Mouse (Mus musculus) midbrain, embryonic 16.5 days (tissue): ENCODE results near the gene Naga. TPM values are rescaled to one million over a fixed set of nuclear protein-coding genes. Genes with fewer than 3 reads are reported as not detected.
A peak's percentile ranks its signal among the peaks of the same experiment; 100 is the strongest.

Experiments
- ATAC-seq: fragments of 200-750 bp; cut with Nextera tagmentation; 2 replicates; pipeline ENCODE4 v1.8.0; 2017; ENCODE audit warnings: moderate TSS enrichment
- H3K27ac ChIP-seq: fragments of 300-500 bp; sonication (generic); 2 replicates; pipeline ENCODE4 v1.5.1; 2014; ENCODE audit warnings: mild to moderate bottlenecking, low read length, mixed read lengths
- H3K27me3 ChIP-seq: fragments of 300-500 bp; sonication (generic); 2 replicates; pipeline ENCODE4 v1.6.1; 2014; ENCODE audit warnings: low read depth, low read length, mixed read lengths; ENCODE audit not compliant: control insufficient read depth, insufficient read depth
- H3K36me3 ChIP-seq: fragments of 300-500 bp; sonication (generic); 2 replicates; pipeline ENCODE4 v1.6.1; 2014; ENCODE audit warnings: mild to moderate bottlenecking, low read length, moderate library complexity, mixed read lengths; ENCODE audit not compliant: control insufficient read depth, insufficient read depth
- H3K4me1 ChIP-seq: fragments of 300-500 bp; sonication (generic); 2 replicates; pipeline ENCODE4 v1.6.1; 2014; ENCODE audit warnings: mild to moderate bottlenecking, low read length, mixed read lengths; ENCODE audit not compliant: control insufficient read depth, insufficient read depth
- H3K4me2 ChIP-seq: fragments of 300-500 bp; sonication (generic); 2 replicates; pipeline ENCODE4 v1.6.1; 2014; ENCODE audit warnings: mild to moderate bottlenecking, low read length, mixed read lengths
- H3K4me3 ChIP-seq: fragments of 300-500 bp; sonication (generic); 2 replicates; pipeline ENCODE4 v1.5.1; 2014; ENCODE audit warnings: low read depth, mild to moderate bottlenecking, low read length, moderate library complexity, mixed read lengths
- H3K9ac ChIP-seq: fragments of 300-500 bp; sonication (generic); 2 replicates; pipeline ENCODE4 v1.6.1; 2014; ENCODE audit warnings: low read depth, low read length, mixed read lengths
- H3K9me3 ChIP-seq: fragments of 300-500 bp; sonication (generic); replicated peaks from 2 replicates; pipeline ENCODE4 v1.6.1; 2014; ENCODE audit warnings: mild to moderate bottlenecking, low read length, mixed read lengths; ENCODE audit not compliant: control insufficient read depth, poor library complexity, severe bottlenecking
- WGBS: fragments of 180-500 bp; shearing (Covaris S2); extraction: QIAGEN DNeasy Blood & Tissue Kit; methylation state at CpG from one replicate; pipeline ENCODE4 v1.1.7; 2014; 5-methylcytosine and 5-hydroxymethylcytosine counted together
- polyA plus RNA-seq: library from polyadenylated mRNA; unstranded; fragments of >200 nt; fragmentation: Nextera tagmentation; extraction: Ambion mirVana; gene quantifications from 2 replicates; pipeline ENCODE4 v1.2.1, GENCODE M21; 2015

Gene Naga
- polyA plus RNA-seq, 1 experiment from 2014 or later, result 28.0 TPM

DNA sequence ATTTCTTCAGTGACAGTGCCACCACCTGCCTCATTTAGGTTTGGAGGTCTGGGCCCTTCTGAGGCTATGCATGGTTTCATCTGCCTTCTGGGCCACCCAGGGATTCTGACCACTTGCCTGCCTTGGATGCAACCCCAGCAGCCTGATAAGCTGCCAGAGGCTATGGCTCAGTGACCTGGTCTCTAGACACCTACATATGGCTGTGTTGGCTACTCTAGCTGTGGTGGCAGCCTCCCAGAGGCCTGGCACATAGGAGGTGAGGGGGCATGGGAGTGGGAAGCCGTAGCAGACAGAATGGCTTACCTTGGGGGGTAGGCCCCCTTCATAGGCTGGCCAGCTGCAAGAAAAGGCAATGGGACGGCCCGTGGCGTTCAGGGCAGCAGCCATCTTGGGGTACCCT, 3.5 kb downstream of the Naga start:
- Histone ChIP-seq H3K9me3 (no peaks in the 10 kb centered on the region), H3K4me3 (no peak overlapping the region), H3K9ac (no peak overlapping the region), H3K27ac (no peak overlapping the region), H3K4me1 (peaks cover 10% of the 10 kb centered on the region), H3K27me3 (peaks cover under 1% of the 10 kb centered on the region), H3K36me3 (no peaks in the 10 kb centered on the region), H3K4me2 (no peak overlapping the region)
- 94% methylated on average over 4 of the region's 4 CpGs for WGBS
- ATAC-seq, result no peak

DNA sequence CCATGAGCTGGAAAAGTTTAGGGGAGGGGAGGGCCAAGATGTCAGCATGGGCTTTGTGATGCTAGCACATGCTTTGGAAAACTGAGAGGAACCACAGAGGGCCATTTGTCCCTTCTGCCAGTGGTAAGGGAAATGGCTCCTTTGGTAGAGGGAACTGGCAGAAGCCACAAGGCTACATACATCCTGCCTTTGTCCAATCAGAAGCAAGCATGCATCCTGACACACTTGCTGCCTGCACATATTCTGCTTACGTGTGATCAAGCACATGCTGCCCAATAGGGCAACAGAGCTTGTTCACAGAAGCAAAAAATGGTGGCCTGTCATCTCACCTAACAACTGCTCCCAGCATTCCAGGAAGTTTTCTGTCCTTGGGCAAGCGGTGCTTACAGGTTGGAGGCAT, 13.3 kb downstream of the Naga start:
- Histone ChIP-seq H3K27me3 (no peaks in the 10 kb centered on the region), H3K4me1 (no peaks in the 10 kb centered on the region), H3K36me3 (no peaks in the 10 kb centered on the region), H3K9ac (no peak overlapping the region), H3K27ac (no peak overlapping the region), H3K4me3 (no peak overlapping the region), H3K4me2 (no peak overlapping the region), H3K9me3 (no peaks in the 10 kb centered on the region)
- ATAC-seq, result no peak
- 75% methylated on average over 2 of the region's 2 CpGs for WGBS

DNA sequence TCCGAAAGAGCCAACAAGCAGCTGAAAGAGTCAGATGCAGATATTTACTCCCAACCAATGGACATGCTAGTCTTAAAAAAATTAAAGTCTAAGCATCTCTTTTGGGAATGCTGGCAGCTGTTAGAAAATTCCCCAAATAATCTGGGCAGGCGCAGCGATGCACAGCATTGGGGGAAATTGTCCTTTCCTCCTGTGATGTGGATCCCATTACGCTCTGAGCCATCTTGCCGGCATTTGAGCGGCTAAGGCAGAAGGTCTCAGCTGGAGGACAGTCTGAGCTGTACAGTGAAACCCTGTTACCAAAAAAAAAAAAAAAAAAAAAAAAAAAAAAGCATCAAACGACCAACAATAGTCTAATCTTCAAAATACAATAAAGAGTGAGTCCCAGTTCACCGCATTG, 16.5 kb downstream of the Naga start:
- H3K27me3 ChIP-seq, result no peaks in the 10 kb centered on the region
- no peak overlapping the region for H3K4me2 ChIP-seq
- no peak overlapping the region for H3K27ac ChIP-seq
- no peaks in the 10 kb centered on the region for H3K9me3 ChIP-seq
- H3K36me3 ChIP-seq, result no peaks in the 10 kb centered on the region
- no peak for ATAC-seq
- H3K4me1 ChIP-seq, result no peaks in the 10 kb centered on the region
- no peak overlapping the region for H3K4me3 ChIP-seq
- 75% methylated on average over 8 of the region's 8 CpGs for WGBS
- H3K9ac ChIP-seq, result no peak overlapping the region

DNA sequence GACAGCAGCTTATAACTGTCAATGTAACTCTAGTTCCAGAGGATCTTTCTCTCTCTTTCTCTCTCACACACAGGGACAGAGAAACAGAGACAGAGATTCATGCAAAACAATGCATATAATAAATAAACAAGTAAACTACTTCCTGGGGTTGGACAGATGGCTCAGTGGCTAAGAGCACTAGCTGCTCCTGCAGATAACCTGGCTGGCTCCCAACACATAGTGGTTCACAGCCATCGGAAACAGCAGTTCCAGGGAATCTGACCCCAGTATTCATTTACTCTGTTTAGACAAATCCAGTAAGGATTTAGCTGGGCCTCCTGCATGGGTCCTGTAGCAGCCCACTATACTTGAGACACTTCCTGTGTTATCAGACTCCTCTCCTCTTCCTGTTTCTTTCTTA, 19.1 kb downstream of the Naga start:
- no peaks in the 10 kb centered on the region for H3K27me3 ChIP-seq
- no peaks in the 10 kb centered on the region for H3K4me1 ChIP-seq
- no peak for ATAC-seq
- no peak overlapping the region for H3K27ac ChIP-seq
- no peak overlapping the region for H3K4me3 ChIP-seq
- H3K9ac ChIP-seq, result no peak overlapping the region
- H3K9me3 ChIP-seq, result no peaks in the 10 kb centered on the region
- H3K4me2 ChIP-seq, result no peak overlapping the region
- no peaks in the 10 kb centered on the region for H3K36me3 ChIP-seq
- 79% methylated on average over 1 of the region's 1 CpGs for WGBS

DNA sequence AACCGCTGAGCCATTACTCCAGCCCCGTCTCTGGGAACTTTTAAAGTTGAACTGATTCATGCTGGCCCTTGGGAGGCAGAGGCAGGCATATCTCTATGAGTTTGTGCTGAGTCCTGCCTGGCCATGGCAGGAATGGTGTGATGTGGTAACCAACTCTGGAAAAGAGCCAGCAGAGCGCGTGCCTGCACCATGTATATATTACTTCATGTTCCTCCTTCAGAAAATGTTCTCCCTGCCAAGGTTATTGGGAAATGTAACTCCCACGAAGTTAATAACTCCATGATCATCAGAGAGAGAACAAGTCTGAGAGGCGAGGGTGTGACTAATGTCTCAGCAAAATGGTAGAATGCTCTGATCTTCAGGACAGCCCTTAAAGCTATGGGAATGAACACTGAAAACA, 20.9 kb downstream of the Naga start:
- H3K9ac ChIP-seq, result no peak overlapping the region
- no peak for ATAC-seq
- no peak overlapping the region for H3K4me2 ChIP-seq
- H3K27ac ChIP-seq, result no peak overlapping the region
- H3K4me1 ChIP-seq, result no peaks in the 10 kb centered on the region
- 86% methylated on average over 6 of the region's 6 CpGs for WGBS
- H3K27me3 ChIP-seq, result no peaks in the 10 kb centered on the region
- no peak overlapping the region for H3K4me3 ChIP-seq
- no peaks in the 10 kb centered on the region for H3K36me3 ChIP-seq
- H3K9me3 ChIP-seq, result no peaks in the 10 kb centered on the region

DNA sequence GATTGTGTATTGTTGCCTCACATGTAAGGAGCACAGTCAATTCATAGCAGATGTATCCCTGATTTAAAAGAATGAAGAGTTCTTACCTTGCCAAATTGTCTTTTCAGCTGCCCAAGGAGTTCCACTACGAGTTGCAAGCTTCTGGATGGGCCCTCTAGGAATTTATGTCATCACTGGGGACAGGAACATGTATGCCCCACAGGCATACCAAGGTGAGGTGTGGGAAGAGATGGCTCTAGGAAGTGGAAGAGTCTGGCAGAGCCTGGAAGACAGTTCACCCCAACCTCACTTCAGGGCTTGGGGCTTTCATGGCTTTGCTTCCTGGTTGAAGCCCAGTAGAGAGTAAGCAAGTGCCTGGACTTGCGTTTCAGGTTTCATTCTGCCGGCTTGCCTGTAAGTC, 30.3 kb downstream of the Naga start:
- H3K9me3 ChIP-seq, result no peaks in the 10 kb centered on the region
- no peak for ATAC-seq
- no peak overlapping the region for H3K4me2 ChIP-seq
- H3K4me3 ChIP-seq, result no peak overlapping the region
- H3K36me3 ChIP-seq, result no peaks in the 10 kb centered on the region
- WGBS, result 78% methylated on average over 3 of the region's 3 CpGs
- H3K27me3 ChIP-seq, result no peaks in the 10 kb centered on the region
- no peak overlapping the region for H3K27ac ChIP-seq
- no peak overlapping the region for H3K9ac ChIP-seq
- H3K4me1 ChIP-seq, result no peaks in the 10 kb centered on the region

DNA sequence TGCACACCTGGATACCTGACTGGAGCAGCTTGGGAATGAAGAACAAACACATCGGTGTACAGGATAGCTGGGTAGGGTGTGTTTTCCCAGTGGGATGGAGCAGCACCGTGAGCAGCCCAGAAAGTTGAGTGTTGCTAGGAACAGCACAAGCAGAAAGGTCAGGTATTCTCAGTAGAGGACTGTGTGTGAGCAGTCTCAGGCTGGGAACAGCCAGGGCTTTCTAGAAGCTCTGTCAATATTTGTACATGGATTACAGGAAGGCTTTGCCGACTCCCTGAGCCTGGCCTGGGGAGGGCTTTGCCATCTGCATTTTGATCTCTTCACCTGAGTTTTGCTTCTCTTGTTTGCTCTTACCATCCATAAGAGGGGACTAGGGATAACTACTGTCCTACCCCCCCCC, 31.6 kb downstream of the Naga start:
- no peak for ATAC-seq
- Histone ChIP-seq H3K27me3 (no peaks in the 10 kb centered on the region), H3K9ac (no peak overlapping the region), H3K36me3 (no peaks in the 10 kb centered on the region), H3K9me3 (no peaks in the 10 kb centered on the region), H3K27ac (no peak overlapping the region), H3K4me2 (no peak overlapping the region), H3K4me3 (no peak overlapping the region), H3K4me1 (no peaks in the 10 kb centered on the region)
- 61% methylated on average over 3 of the region's 3 CpGs for WGBS

DNA sequence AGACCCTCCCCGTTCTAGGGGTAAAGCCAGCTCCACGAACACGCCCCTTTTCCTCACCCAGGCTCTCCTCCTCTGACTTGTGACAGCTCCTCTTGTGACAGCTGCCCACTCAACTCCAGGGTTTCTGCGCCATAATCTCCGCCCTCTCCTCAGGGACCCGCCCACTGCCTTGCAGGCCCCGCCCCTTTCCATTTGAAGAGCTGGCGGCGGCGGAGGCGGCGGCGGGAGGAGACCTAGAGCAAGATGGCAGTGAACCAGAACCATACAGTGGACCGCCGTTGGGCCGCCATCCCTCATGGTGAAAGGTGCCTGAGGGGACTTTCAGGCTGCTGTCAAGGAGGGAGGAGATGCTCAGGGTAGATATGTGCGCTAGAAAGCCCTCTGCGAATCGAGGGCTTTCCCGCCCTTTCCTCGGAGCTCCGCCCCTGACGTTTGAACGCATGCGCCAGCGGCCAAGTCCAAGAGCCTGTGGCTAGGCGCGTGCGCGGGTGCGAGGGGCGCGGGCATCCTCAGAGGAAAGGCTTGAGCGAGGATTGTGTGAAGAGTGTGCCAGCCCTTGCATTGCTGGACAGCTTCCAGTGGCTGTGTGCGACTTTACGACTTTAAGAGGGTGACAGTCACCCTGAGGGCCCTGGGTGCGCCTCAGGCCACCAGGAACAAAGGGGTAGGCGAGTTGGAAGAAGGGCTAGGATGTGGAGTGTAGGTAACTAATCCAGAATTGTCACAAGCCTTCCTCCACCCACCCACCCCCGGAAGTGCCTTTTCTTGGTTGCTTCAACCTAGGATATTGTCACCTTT, 39.8 kb downstream of the Naga start, which contains the start of gene Wbp2nl:
Wbp2nl (plus strand) TSS at position 191 of the 798 bp plus-strand sequence.
- no peaks in the 10 kb centered on the region for H3K27me3 ChIP-seq
- 67% methylated on average over 39 of the region's 39 CpGs for WGBS
- H3K36me3 ChIP-seq, result no peaks in the 10 kb centered on the region
- no peak within 1 kb of the TSS for H3K4me2 ChIP-seq
- ATAC-seq, result no peak
- H3K4me1 ChIP-seq, result peaks cover 3% of the 10 kb centered on the region; the same call in 1 of the 2 replicates
- H3K9ac ChIP-seq, result no peak within 1 kb of the TSS
- no peaks in the 10 kb centered on the region for H3K9me3 ChIP-seq
- no peak within 1 kb of the TSS for H3K27ac ChIP-seq
- H3K4me3 ChIP-seq, result no peak within 1 kb of the TSS

DNA sequence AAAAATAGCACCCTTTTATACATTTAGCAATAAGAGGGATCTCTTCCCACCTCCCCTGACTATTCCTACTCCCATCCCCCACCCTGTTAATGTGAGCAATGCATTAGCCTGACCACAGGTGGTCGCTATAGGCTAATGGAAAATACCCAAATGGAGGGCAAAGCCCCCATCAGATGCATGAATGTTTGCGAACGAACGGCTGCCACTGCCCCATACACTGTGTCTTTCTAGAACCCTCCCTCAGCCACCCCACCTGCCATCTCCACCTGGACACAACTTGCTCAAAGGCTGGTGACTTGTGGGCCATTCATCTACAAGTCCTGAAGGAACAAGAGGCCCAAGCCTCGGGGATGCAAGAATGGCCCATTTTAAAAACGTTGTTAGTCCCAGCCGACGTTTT, 44.7 kb downstream of the Naga start:
- Histone ChIP-seq H3K9me3 (no peaks in the 10 kb centered on the region), H3K27me3 (no peaks in the 10 kb centered on the region), H3K36me3 (peaks cover 19% of the 10 kb centered on the region), H3K27ac (0 out of 2 replicates have a peak overlapping the region, but pooled peaks have one; percentile 30), H3K4me1 (peaks cover 10% of the 10 kb centered on the region), H3K4me2 (no peak overlapping the region), H3K9ac (no peak overlapping the region), H3K4me3 (no peak overlapping the region)
- ATAC-seq, result peak; percentile 27; the same call in 1 of the 2 replicates
- 44% methylated on average over 8 of the region's 8 CpGs for WGBS
